Mouse (Mus musculus) layer of hippocampus, adult 2 months (tissue): ENCODE measurements around the gene Fam20a. TPM values are rescaled to one million over a fixed set of nuclear protein-coding genes. Genes with fewer than 3 reads are reported as not detected.

Experiments used
- DNase-seq, 2 experiments: peaks; one replicate each; pipeline ENCODE4 v3.0.0; 2022; ENCODE audit warnings: low spot score in 2 of 2
- H3K27ac ChIP-seq: fragments of 200-600 bp; 2 replicates; pipeline ENCODE4 v1.8.1; 2022
- H3K4me3 ChIP-seq: fragments of 200-600 bp; 2 replicates; pipeline ENCODE4 v1.8.1; 2022; ENCODE audit warnings: mild to moderate bottlenecking
- CTCF ChIP-seq: fragments of 200-600 bp; conservative IDR thresholded peaks from 2 replicates; pipeline ENCODE4 v1.8.1; 2022; ENCODE audit warnings: antibody characterized with exemption, mild to moderate bottlenecking, moderate library complexity
- total RNA-seq, 2 experiments: library from RNA; stranded (reverse); gene quantifications; 2 replicates each; pipeline ENCODE4 v1.2.3; 2021

Gene Fam20a
- total RNA-seq, 2 experiments from 2014 or later, result 13.6 to 16.1 TPM

- Histone ChIP-seq H3K4me3 (no peak overlapping the region), H3K27ac (no peak overlapping the region)
- no peak for DNase-seq
- TF ChIP-seq CTCF, result no peak
These were observed 10.8 kb upstream of the Fam20a start for GRCm38 (mm10) chr11:109732726-109733438.

GRCm38 (mm10) chr11:109728371-109728770, 6.3 kb upstream of the Fam20a start:
- no peak for TF ChIP-seq CTCF
- Histone ChIP-seq H3K27ac (no peak overlapping the region), H3K4me3 (no peak overlapping the region)
- DNase-seq, result no peak

GRCm38 (mm10) chr11:109722711-109723110, 632 bp upstream of the Fam20a start:
- DNase-seq, result no peak
- peak overlapping the region; percentile 85 for H3K27ac ChIP-seq
- TF ChIP-seq CTCF, result no peak
- H3K4me3 ChIP-seq, result peak overlapping the region; percentile 69; the same call in 1 of the 2 replicates

GRCm38 (mm10) chr11:109721320-109721780, 729 bp downstream of the Fam20a start:
- Histone ChIP-seq H3K4me3 (peak overlapping the region; percentile 69), H3K27ac (peak overlapping the region; percentile 85)
- DNase-seq, result no peak
- no peak for TF ChIP-seq CTCF

- H3K27ac ChIP-seq, result peak overlapping the region; percentile 85
- peak overlapping the region; percentile 69 for H3K4me3 ChIP-seq
- TF ChIP-seq CTCF, result no peak
- no peak for DNase-seq
These were observed 1.2 kb downstream of the Fam20a start for GRCm38 (mm10) chr11:109720809-109721319.

GRCm38 (mm10) chr11:109719399-109719798, 2.7 kb downstream of the Fam20a start:
- Histone ChIP-seq H3K4me3 (peak overlapping the region; percentile 69), H3K27ac (peak overlapping the region; percentile 85; the same call in 1 of the 2 replicates)
- DNase-seq, result no peak
- no peak for TF ChIP-seq CTCF

- TF ChIP-seq CTCF, result no peak
- DNase-seq, result no peak
- peak overlapping the region; percentile 69 for H3K4me3 ChIP-seq
- peak overlapping the region; percentile 85; the same call in 1 of the 2 replicates for H3K27ac ChIP-seq
These were observed 3.8 kb downstream of the Fam20a start for GRCm38 (mm10) chr11:109717966-109718895.

GRCm38 (mm10) chr11:109717448-109717847, 4.6 kb downstream of the Fam20a start:
- DNase-seq, result peak; percentile 16 to 70
- Histone ChIP-seq H3K4me3 (no peak overlapping the region; the same call in 1 of the 2 replicates), H3K27ac (peak overlapping the region; percentile 74; the same call in 1 of the 2 replicates)
- TF ChIP-seq CTCF, result no peak

GRCm38 (mm10) chr11:109716981-109717380, 5.1 kb downstream of the Fam20a start:
- Histone ChIP-seq H3K27ac (peak overlapping the region; percentile 74; the same call in 1 of the 2 replicates), H3K4me3 (no peak overlapping the region)
- DNase-seq, result no peak
- TF ChIP-seq CTCF, result no peak

GRCm38 (mm10) chr11:109715311-109715781, 6.7 kb downstream of the Fam20a start:
- H3K4me3 ChIP-seq, result no peak overlapping the region
- TF ChIP-seq CTCF, result no peak
- DNase-seq, result no peak
- H3K27ac ChIP-seq, result peak overlapping the region; percentile 74; the same call in 1 of the 2 replicates

- no peak for TF ChIP-seq CTCF
- Histone ChIP-seq H3K4me3 (no peak overlapping the region), H3K27ac (peak overlapping the region; percentile 29; the same call in 1 of the 2 replicates)
- no peak for DNase-seq
These were observed 7.5 kb downstream of the Fam20a start for GRCm38 (mm10) chr11:109714341-109715247.

GRCm38 (mm10) chr11:109709501-109709900, 12.6 kb downstream of the Fam20a start:
- TF ChIP-seq CTCF, result no peak
- Histone ChIP-seq H3K27ac (no peak overlapping the region), H3K4me3 (no peak overlapping the region)
- no peak for DNase-seq
